Mouse (Mus musculus): ENCODE measurements at regions not wholly inside any gene's neighbourhood (a gene's known extent, or its start where the extent isn't known, plus 50 kb on each side); places are given as distances from the start of the nearest gene placed in this dataset.

DNA sequence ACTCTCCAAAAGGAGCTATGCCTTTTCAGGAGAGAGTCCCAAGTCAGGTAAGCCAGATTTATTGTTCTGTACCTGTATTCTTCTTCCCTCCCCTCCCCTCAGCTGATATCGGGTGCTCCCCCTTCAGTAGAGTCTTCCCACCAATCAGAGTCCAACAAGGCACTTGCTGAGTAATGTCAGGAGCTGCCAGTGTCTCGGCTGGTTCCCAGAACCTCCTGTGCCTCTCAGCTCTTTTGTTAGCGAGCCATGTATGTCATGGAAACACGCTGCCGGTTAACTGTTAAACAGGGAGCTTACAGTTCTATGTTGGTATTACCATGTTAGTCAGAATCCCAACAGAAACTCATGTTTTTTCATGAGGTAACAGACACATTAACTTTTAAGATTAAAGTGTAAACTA lies 273.1 kb upstream of the Cnr1 start:
- no peak overlapping the region for H3K9ac ChIP-seq (ENCODE audit: low read length)
- H3K4me2 ChIP-seq (replicated peaks; ENCODE audit: low read depth), result no peak overlapping the region
- no peak overlapping the region for H3K4me3 ChIP-seq (ENCODE audit: low read depth, low read length)
- 60% methylated on average over 5 of the region's 5 CpGs for WGBS
- no peaks in the 10 kb centered on the region for H3K36me3 ChIP-seq (ENCODE audit: control insufficient read depth, insufficient read depth, low read length)
- no peak for DNase-seq (ENCODE audit: low spot score)
- H3K27me3 ChIP-seq (ENCODE audit: control insufficient read depth, insufficient read depth, low read length), result no peaks in the 10 kb centered on the region
- no peak overlapping the region for H3K27ac ChIP-seq (replicated peaks)
- ATAC-seq (ENCODE audit: low FRiP score, low TSS enrichment), result no peak
- no peak for TF ChIP-seq CTCF (IDR thresholded peaks at IDR 0.05; ENCODE audit: low read depth)
- no peak for TF ChIP-seq EP300 (optimal IDR thresholded peaks at IDR 0.05)
- no peaks in the 10 kb centered on the region for H3K9me3 ChIP-seq (ENCODE audit: control insufficient read depth, low read length)
- H3K4me1 ChIP-seq (replicated peaks; ENCODE audit: control insufficient read depth, insufficient read depth), result no peaks in the 10 kb centered on the region

DNA sequence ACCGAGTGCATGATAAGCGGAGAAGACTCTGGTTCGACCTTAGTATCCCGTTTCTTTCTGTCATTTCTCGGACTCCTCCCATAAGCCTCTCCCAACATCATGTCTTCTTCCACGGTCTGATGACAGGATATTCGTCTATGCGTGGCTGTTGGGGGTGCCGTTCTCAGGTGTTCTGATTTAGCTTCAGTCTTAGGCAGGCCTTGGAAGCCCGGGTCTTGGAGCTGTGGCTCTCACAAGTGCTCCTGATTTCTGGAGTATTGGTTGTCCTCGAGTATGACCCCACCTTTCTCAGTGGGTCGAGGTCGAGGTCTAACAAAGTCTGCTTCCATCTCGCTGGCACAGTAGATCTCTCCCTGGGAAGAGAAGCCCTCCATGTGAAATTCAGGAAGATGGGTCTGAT lies 264.6 kb upstream of the Cnr1 start:
- H3K27me3 ChIP-seq (ENCODE audit: control insufficient read depth, insufficient read depth, low read length), result no peaks in the 10 kb centered on the region
- no peaks in the 10 kb centered on the region for H3K36me3 ChIP-seq (ENCODE audit: control insufficient read depth, insufficient read depth, low read length)
- no peak for TF ChIP-seq EP300 (optimal IDR thresholded peaks at IDR 0.05)
- TF ChIP-seq CTCF (IDR thresholded peaks at IDR 0.05; ENCODE audit: low read depth), result no peak
- H3K4me3 ChIP-seq (ENCODE audit: low read depth, low read length), result no peak overlapping the region
- H3K9ac ChIP-seq (ENCODE audit: low read length), result no peak overlapping the region
- WGBS, result 88% methylated on average over 14 of the region's 14 CpGs
- no peaks in the 10 kb centered on the region for H3K4me1 ChIP-seq (replicated peaks; ENCODE audit: control insufficient read depth, insufficient read depth)
- no peak overlapping the region for H3K4me2 ChIP-seq (replicated peaks; ENCODE audit: low read depth)
- DNase-seq (ENCODE audit: low spot score), result no peak
- no peaks in the 10 kb centered on the region for H3K9me3 ChIP-seq (ENCODE audit: control insufficient read depth, low read length)
- H3K27ac ChIP-seq (replicated peaks), result no peak overlapping the region
- ATAC-seq (ENCODE audit: low FRiP score, low TSS enrichment), result no peak

DNA sequence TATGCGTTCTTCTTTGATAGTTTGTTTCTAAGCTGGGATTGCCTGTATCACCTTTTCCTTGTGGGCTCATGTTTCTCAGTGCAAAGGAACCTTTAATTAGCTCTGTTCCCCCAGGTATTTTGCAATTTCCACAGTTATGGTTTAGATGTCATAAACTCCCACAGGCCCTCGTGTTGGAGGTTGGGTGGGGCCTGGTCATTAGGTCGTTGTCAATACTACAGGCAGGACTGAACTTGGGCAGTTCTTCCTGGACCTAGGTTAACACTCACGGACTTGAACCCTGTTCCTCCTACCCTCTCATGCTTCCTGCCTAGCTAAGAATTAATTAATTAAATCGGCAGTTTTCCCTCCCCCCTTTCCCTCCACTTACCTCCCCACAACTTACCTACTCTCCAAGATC lies 263.8 kb upstream of the Cnr1 start:
- no peaks in the 10 kb centered on the region for H3K36me3 ChIP-seq (ENCODE audit: control insufficient read depth, insufficient read depth, low read length)
- no peak overlapping the region for H3K27ac ChIP-seq (replicated peaks)
- DNase-seq (ENCODE audit: low spot score) (no peak), ATAC-seq (ENCODE audit: low FRiP score, low TSS enrichment) (no peak)
- no peaks in the 10 kb centered on the region for H3K4me1 ChIP-seq (replicated peaks; ENCODE audit: control insufficient read depth, insufficient read depth)
- WGBS, result 68% methylated on average over 5 of the region's 5 CpGs
- H3K4me2 ChIP-seq (replicated peaks; ENCODE audit: low read depth), result no peak overlapping the region
- H3K27me3 ChIP-seq (ENCODE audit: control insufficient read depth, insufficient read depth, low read length), result no peaks in the 10 kb centered on the region
- no peak overlapping the region for H3K4me3 ChIP-seq (ENCODE audit: low read depth, low read length)
- no peak for TF ChIP-seq EP300 (optimal IDR thresholded peaks at IDR 0.05)
- TF ChIP-seq CTCF (IDR thresholded peaks at IDR 0.05; ENCODE audit: low read depth), result no peak
- no peak overlapping the region for H3K9ac ChIP-seq (ENCODE audit: low read length)
- H3K9me3 ChIP-seq (ENCODE audit: control insufficient read depth, low read length), result no peaks in the 10 kb centered on the region

DNA sequence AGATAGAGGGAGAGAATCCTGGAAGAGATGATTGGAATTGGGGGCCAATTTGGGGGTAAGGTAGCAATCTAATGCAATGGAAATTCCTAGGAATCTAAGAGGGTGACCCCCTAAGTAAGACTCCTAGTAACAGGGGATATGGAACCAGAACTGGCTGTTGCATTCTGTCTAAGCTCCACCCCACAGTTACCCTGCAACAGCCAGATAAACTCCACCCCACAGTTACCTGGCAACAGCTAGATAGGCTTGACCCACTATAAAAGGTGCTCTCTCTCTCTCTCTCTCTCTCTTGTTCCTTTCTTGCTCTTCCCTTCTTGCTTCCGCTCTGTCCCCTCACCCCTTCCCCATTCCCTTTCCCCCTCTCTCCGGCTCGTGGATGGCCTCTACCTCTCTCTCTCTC lies 262.5 kb upstream of the Cnr1 start:
- Histone ChIP-seq H3K9ac (ENCODE audit: low read length) (no peak overlapping the region), H3K27ac (replicated peaks) (no peak overlapping the region), H3K36me3 (ENCODE audit: control insufficient read depth, insufficient read depth, low read length) (no peaks in the 10 kb centered on the region), H3K4me2 (replicated peaks; ENCODE audit: low read depth) (no peak overlapping the region), H3K4me3 (ENCODE audit: low read depth, low read length) (no peak overlapping the region), H3K27me3 (ENCODE audit: control insufficient read depth, insufficient read depth, low read length) (no peaks in the 10 kb centered on the region), H3K9me3 (ENCODE audit: control insufficient read depth, low read length) (no peaks in the 10 kb centered on the region), H3K4me1 (replicated peaks; ENCODE audit: control insufficient read depth, insufficient read depth) (no peaks in the 10 kb centered on the region)
- no peak for DNase-seq (ENCODE audit: low spot score)
- no peak for ATAC-seq (ENCODE audit: low FRiP score, low TSS enrichment)
- WGBS, result 72% methylated on average over 3 of the region's 3 CpGs
- TF ChIP-seq EP300 (optimal IDR thresholded peaks at IDR 0.05) (no peak), CTCF (IDR thresholded peaks at IDR 0.05; ENCODE audit: low read depth) (no peak)

DNA sequence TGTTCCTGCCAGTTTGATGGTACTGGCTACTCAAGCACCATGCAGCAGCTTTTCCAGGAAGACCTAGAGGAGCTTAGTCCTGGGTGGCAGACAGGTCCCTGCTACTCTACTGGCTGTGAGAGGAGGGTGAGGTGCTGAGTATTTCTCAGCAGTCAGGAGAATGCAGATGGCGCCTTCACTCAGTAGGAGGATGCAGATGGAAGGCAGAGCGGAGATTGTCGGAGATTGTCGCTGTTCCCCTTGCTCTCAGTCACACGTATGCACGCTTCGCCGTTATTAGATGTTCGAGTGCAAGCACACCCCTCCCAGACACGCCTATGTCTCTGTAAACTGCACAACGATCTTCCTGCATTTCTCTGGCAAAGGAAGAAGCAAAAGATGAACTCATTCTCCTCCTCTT lies 261.4 kb upstream of the Cnr1 start:
- no peak for TF ChIP-seq CTCF (IDR thresholded peaks at IDR 0.05; ENCODE audit: low read depth)
- TF ChIP-seq EP300 (optimal IDR thresholded peaks at IDR 0.05), result no peak
- H3K27me3 ChIP-seq (ENCODE audit: control insufficient read depth, insufficient read depth, low read length), result no peaks in the 10 kb centered on the region
- H3K27ac ChIP-seq (replicated peaks), result no peak overlapping the region
- DNase-seq (ENCODE audit: low spot score), result no peak
- no peak for ATAC-seq (ENCODE audit: low FRiP score, low TSS enrichment)
- no peaks in the 10 kb centered on the region for H3K36me3 ChIP-seq (ENCODE audit: control insufficient read depth, insufficient read depth, low read length)
- no peaks in the 10 kb centered on the region for H3K4me1 ChIP-seq (replicated peaks; ENCODE audit: control insufficient read depth, insufficient read depth)
- H3K9me3 ChIP-seq (ENCODE audit: control insufficient read depth, low read length), result no peaks in the 10 kb centered on the region
- no peak overlapping the region for H3K4me3 ChIP-seq (ENCODE audit: low read depth, low read length)
- H3K4me2 ChIP-seq (replicated peaks; ENCODE audit: low read depth), result no peak overlapping the region
- WGBS, result 59% methylated on average over 11 of the region's 11 CpGs
- no peak overlapping the region for H3K9ac ChIP-seq (ENCODE audit: low read length)

DNA sequence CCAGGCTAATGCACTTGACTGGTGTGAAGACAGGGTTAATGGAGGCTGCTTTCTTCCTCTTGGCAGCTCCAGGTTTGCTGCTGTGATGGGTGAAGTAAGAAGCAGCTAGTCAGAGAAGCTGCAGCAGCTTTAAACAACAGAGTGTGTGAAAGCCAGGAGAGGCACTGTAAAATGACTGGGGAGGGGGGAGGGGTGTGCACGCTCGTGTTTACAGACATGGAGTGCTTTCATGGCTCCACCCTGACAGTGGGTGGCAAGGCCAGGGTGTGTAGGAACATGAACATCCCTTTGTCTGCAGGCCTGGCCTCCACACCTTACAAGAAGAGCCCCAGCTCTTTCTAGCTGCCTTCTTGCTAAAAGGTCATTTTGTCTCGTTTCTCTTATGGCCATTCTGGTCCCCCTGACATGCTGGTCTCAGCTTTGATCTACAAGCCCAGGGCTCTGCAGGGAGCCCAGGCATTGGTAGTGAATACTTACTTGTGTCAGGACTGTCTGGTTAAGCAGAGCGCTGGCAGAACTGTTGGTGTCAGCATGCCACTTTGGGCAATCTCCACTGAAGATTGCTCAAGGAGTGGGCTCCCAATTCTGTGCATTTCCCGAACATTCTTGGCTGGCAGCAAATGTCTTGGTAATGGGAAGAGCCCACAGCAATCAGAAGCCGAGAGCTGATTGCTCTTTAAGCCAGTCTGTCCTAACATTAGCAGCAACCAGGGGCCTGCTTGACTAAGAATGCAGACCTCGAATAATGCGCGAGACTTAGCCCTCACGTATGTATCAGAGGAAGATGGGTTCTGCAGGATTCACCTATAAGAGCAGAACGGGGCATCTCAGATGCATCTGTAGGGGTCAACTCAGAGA lies 260.5 kb upstream of the Cnr1 start:
- TF ChIP-seq EP300 (optimal IDR thresholded peaks at IDR 0.05) (no peak), CTCF (IDR thresholded peaks at IDR 0.05; ENCODE audit: low read depth) (no peak)
- no peaks in the 10 kb centered on the region for H3K4me1 ChIP-seq (replicated peaks; ENCODE audit: control insufficient read depth, insufficient read depth)
- no peak for ATAC-seq (ENCODE audit: low FRiP score, low TSS enrichment)
- DNase-seq (ENCODE audit: low spot score), result no peak
- 48% methylated on average over 11 of the region's 11 CpGs for WGBS
- H3K27me3 ChIP-seq (ENCODE audit: control insufficient read depth, insufficient read depth, low read length), result no peaks in the 10 kb centered on the region
- no peak overlapping the region for H3K27ac ChIP-seq (replicated peaks)
- no peak overlapping the region for H3K4me3 ChIP-seq (ENCODE audit: low read depth, low read length)
- no peak overlapping the region for H3K4me2 ChIP-seq (replicated peaks; ENCODE audit: low read depth)
- H3K9ac ChIP-seq (ENCODE audit: low read length), result no peak overlapping the region
- no peaks in the 10 kb centered on the region for H3K36me3 ChIP-seq (ENCODE audit: control insufficient read depth, insufficient read depth, low read length)
- H3K9me3 ChIP-seq (ENCODE audit: control insufficient read depth, low read length), result no peaks in the 10 kb centered on the region
